Mouse (Mus musculus): ENCODE data around the gene Gm38394. TPM values are rescaled to one million over a fixed set of nuclear protein-coding genes. Genes with fewer than 3 reads are reported as not detected.
A peak's percentile ranks its signal among the peaks of the same experiment; 100 is the strongest.

The Gm38394 gene
- total RNA-seq, 2 experiments from 2014 or later = 25.4 to 25.9 TPM

GRCm38 (mm10) chr1:133664203-133664970 lies 3.3 kb upstream of the Gm38394 start:
- no peak for DNase-seq (ENCODE audit: low spot score in 2 of 2)

- no peak for DNase-seq (ENCODE audit: low spot score in 2 of 2)
Observed at GRCm38 (mm10) chr1:133663427-133663826, 2.3 kb upstream of the Gm38394 start.

- DNase-seq (ENCODE audit: low spot score in 2 of 2) = no peak
Observed at GRCm38 (mm10) chr1:133662941-133663340, 1.8 kb upstream of the Gm38394 start.

- peak; percentile 80 to 81 for DNase-seq (ENCODE audit: low spot score in 2 of 2)
Observed at GRCm38 (mm10) chr1:133660466-133661202, 484 bp downstream of the Gm38394 start, which contains the start of gene Zbed6. Gene Zbed6, minus strand, starts transcription at chr1:133660885.

- DNase-seq (ENCODE audit: low spot score in 2 of 2) = no peak
Observed at GRCm38 (mm10) chr1:133658878-133659277, 2.2 kb downstream of the Gm38394 start.

GRCm38 (mm10) chr1:133656811-133657210 lies 4.3 kb downstream of the Gm38394 start:
- no peak for DNase-seq (ENCODE audit: low spot score in 2 of 2)

GRCm38 (mm10) chr1:133653033-133653432 lies 8.1 kb downstream of the Gm38394 start:
- DNase-seq (ENCODE audit: low spot score in 2 of 2) = no peak

- no peak for DNase-seq (ENCODE audit: low spot score in 2 of 2)
Observed at GRCm38 (mm10) chr1:133650288-133651055, 10.6 kb downstream of the Gm38394 start.

GRCm38 (mm10) chr1:133645652-133646051 lies 15.5 kb downstream of the Gm38394 start:
- no peak for DNase-seq (ENCODE audit: low spot score in 2 of 2)

GRCm38 (mm10) chr1:133641163-133641562 lies 20.0 kb downstream of the Gm38394 start:
- no peak for DNase-seq (ENCODE audit: low spot score in 2 of 2)

GRCm38 (mm10) chr1:133638517-133638916 lies 22.6 kb downstream of the Gm38394 start:
- DNase-seq (ENCODE audit: low spot score in 2 of 2) = no peak

GRCm38 (mm10) chr1:133632168-133632567 lies 28.9 kb downstream of the Gm38394 start:
- no peak for DNase-seq (ENCODE audit: low spot score in 2 of 2)

- no peak for DNase-seq (ENCODE audit: low spot score in 2 of 2)
Observed at GRCm38 (mm10) chr1:133625052-133625451, 36.1 kb downstream of the Gm38394 start.

- no peak for DNase-seq (ENCODE audit: low spot score in 2 of 2)
Observed at GRCm38 (mm10) chr1:133618311-133618710, 42.8 kb downstream of the Gm38394 start.

- DNase-seq (ENCODE audit: low spot score in 2 of 2) = no peak
Observed at GRCm38 (mm10) chr1:133617908-133618307, 43.2 kb downstream of the Gm38394 start.

- no peak for DNase-seq (ENCODE audit: low spot score in 2 of 2)
Observed at GRCm38 (mm10) chr1:133613817-133614216, 47.3 kb downstream of the Gm38394 start.

GRCm38 (mm10) chr1:133611436-133611835 lies 49.7 kb downstream of the Gm38394 start:
- DNase-seq (ENCODE audit: low spot score in 2 of 2) = no peak

- DNase-seq (ENCODE audit: low spot score in 2 of 2) = no peak
Observed at GRCm38 (mm10) chr1:133610601-133611000, 50.5 kb downstream of the Gm38394 start.

GRCm38 (mm10) chr1:133609771-133610502 lies 51.2 kb downstream of the Gm38394 start, which contains the start of gene Snrpe:
Gene Snrpe, minus strand, starts transcription at chr1:133610291.
- peak; percentile 97 for DNase-seq (ENCODE audit: low spot score in 2 of 2)

GRCm38 (mm10) chr1:133603174-133603573 lies 57.9 kb downstream of the Gm38394 start:
- no peak for DNase-seq (ENCODE audit: low spot score in 2 of 2)

Data from layer of hippocampus, postnatal 10 days (tissue).